Mouse (Mus musculus): Measurements from ENCODE around the gene Sdk1. TPM values are rescaled to one million over a fixed set of nuclear protein-coding genes. Genes with fewer than 3 reads are reported as not detected.

Sdk1 gene
- polyA plus RNA-seq, 1 experiment from 2014 or later, result 0.10 TPM

DNA sequence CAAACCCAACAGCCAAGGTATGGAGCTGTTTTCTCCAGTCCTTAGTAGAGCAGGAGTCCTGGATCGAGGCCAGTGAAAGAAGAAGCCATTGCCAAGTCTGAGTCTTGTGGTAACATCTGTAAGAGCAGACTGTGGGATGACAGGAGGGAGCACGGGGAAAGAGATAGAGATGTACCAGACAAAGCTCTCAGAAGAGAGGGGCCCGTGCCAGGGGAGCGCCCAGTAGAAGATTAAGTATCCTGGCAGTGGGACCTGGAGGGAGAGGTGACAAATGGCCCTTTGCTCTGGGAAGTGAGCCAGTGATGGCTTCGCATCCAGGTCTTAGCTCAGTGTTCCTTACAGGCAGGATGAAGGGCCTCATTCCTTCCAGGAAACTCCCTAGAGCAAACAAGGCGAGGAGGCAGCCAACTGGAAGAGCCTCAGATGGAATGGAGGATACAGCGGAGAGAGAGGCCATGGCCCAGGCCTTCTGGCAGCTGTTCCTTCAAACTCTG, 450.2 kb downstream of the Sdk1 start:
- WGBS (ENCODE audit: insufficient replicate concordance), result 53% methylated on average over 7 of the region's 7 CpGs
- no peaks in the 10 kb centered on the region for H3K27me3 ChIP-seq
- H3K27ac ChIP-seq, result no peak overlapping the region
- ATAC-seq (ENCODE audit: low read depth), result no peak
- no peaks in the 10 kb centered on the region for H3K36me3 ChIP-seq
- no peak overlapping the region for H3K4me3 ChIP-seq (replicated peaks)
- H3K9ac ChIP-seq, result no peak overlapping the region
- no peak for DNase-seq
- H3K4me2 ChIP-seq, result no peak overlapping the region
- 0 out of 2 replicates have a peak, but pooled peaks cover 4% of the 10 kb centered on the region for H3K9me3 ChIP-seq (replicated peaks)
- H3K4me1 ChIP-seq (replicated peaks), result no peaks in the 10 kb centered on the region

DNA sequence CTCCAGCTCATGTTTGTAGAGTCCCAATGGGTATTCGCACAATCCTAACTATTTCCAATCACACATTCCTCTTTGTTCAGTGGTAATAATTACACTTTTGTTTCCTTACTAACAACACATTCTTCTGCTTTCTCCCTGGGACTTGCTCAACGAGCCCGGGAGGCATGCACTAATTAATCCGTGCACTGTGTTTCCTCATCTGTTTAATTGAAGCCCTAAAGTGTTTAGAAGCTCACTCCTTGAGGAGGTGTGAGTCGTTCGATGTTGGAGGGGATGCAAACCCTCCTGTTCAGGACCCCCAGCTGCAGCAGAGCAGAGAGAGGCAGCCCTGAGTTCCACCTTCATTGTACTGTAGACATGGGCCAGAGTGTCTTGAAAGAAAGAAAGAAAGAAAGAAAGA, 452.4 kb downstream of the Sdk1 start:
- 0 out of 2 replicates have a peak, but pooled peaks cover 4% of the 10 kb centered on the region for H3K9me3 ChIP-seq (replicated peaks)
- no peak overlapping the region for H3K27ac ChIP-seq
- H3K27me3 ChIP-seq, result no peaks in the 10 kb centered on the region
- no peak overlapping the region for H3K4me2 ChIP-seq
- H3K36me3 ChIP-seq, result no peaks in the 10 kb centered on the region
- H3K4me3 ChIP-seq (replicated peaks), result no peak overlapping the region
- 59% methylated on average over 6 of the region's 6 CpGs for WGBS (ENCODE audit: insufficient replicate concordance)
- DNase-seq (no peak), ATAC-seq (ENCODE audit: low read depth) (no peak)
- no peaks in the 10 kb centered on the region for H3K4me1 ChIP-seq (replicated peaks)
- no peak overlapping the region for H3K9ac ChIP-seq

DNA sequence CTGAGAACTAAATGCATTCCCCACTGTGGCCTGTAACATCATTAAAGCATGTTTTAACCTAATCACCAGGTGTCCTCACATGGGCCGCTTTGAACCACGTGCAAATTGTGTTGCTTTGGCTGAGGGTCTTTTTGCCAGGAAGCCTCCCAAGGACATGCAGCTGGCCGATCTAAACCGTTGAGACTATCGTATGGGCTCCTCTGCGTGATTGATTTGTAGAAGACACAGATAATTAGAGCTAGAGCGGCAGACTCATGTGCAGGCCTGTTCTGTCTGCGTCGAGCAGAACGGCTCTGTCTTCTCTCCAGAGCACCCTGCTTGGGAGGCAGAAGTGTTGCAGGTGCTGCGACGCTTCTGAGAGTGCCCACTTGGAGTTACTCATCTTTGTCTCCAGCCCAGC, 453.6 kb downstream of the Sdk1 start:
- H3K27me3 ChIP-seq, result no peaks in the 10 kb centered on the region
- 0 out of 2 replicates have a peak, but pooled peaks cover 4% of the 10 kb centered on the region for H3K9me3 ChIP-seq (replicated peaks)
- ATAC-seq (ENCODE audit: low read depth), result no peak
- H3K4me1 ChIP-seq (replicated peaks), result no peaks in the 10 kb centered on the region
- no peak for DNase-seq
- no peaks in the 10 kb centered on the region for H3K36me3 ChIP-seq
- no peak overlapping the region for H3K4me2 ChIP-seq
- no peak overlapping the region for H3K27ac ChIP-seq
- H3K9ac ChIP-seq, result no peak overlapping the region
- WGBS (ENCODE audit: insufficient replicate concordance), result 69% methylated on average over 12 of the region's 12 CpGs
- no peak overlapping the region for H3K4me3 ChIP-seq (replicated peaks)

DNA sequence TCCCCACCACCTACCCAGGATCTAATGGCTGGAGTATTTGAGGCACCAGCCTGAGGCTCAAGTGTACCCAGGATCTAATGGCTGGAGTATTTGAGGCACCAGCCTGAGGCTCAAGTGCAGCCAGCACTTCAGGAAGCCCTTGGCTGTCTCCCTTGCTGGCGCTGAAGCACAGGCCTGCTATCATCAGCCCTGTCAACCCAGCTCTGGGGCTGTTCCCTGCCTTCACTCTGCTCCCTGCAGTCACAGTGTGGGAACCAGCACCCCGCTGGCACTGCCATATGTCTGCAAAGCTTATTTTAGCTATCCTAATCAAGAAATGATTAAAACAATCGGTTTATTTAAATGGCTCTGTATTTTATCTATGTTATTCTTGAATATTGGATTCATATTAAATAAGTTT, 457.1 kb downstream of the Sdk1 start:
- H3K4me2 ChIP-seq, result no peak overlapping the region
- H3K9ac ChIP-seq, result no peak overlapping the region
- H3K36me3 ChIP-seq, result no peaks in the 10 kb centered on the region
- no peaks in the 10 kb centered on the region for H3K4me1 ChIP-seq (replicated peaks)
- H3K27me3 ChIP-seq, result no peaks in the 10 kb centered on the region
- H3K4me3 ChIP-seq (replicated peaks), result no peak overlapping the region
- H3K27ac ChIP-seq, result no peak overlapping the region
- DNase-seq (no peak), ATAC-seq (ENCODE audit: low read depth) (no peak)
- H3K9me3 ChIP-seq (replicated peaks), result no peaks in the 10 kb centered on the region
- WGBS (ENCODE audit: insufficient replicate concordance), result 39% methylated on average over 3 of the region's 3 CpGs

DNA sequence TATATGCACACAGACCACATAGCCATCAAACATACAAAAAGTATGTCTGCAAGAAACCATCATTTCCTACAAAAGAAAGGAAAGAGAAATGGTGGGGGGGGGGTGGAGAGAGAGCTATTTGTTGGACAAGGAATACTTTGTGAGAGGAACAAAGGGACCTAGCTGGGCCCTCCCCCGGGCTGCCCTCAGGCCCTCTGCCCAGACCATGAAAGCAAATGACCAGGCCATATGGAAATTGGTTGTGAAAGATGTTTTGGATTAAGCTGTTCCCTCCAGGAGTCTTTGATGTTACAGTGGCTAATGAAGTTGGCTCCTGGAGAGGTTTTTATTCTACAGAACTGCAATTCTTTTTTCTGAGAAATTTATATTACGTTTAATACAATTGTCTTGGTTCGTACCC, 479.5 kb downstream of the Sdk1 start:
- no peak overlapping the region for H3K4me3 ChIP-seq (replicated peaks)
- H3K27ac ChIP-seq, result no peak overlapping the region
- H3K27me3 ChIP-seq, result no peaks in the 10 kb centered on the region
- no peak overlapping the region for H3K9ac ChIP-seq
- no peaks in the 10 kb centered on the region for H3K36me3 ChIP-seq
- 48% methylated on average over 3 of the region's 3 CpGs for WGBS (ENCODE audit: insufficient replicate concordance)
- H3K9me3 ChIP-seq (replicated peaks), result no peaks in the 10 kb centered on the region
- H3K4me1 ChIP-seq (replicated peaks), result no peaks in the 10 kb centered on the region
- DNase-seq (no peak), ATAC-seq (ENCODE audit: low read depth) (no peak)
- no peak overlapping the region for H3K4me2 ChIP-seq

DNA sequence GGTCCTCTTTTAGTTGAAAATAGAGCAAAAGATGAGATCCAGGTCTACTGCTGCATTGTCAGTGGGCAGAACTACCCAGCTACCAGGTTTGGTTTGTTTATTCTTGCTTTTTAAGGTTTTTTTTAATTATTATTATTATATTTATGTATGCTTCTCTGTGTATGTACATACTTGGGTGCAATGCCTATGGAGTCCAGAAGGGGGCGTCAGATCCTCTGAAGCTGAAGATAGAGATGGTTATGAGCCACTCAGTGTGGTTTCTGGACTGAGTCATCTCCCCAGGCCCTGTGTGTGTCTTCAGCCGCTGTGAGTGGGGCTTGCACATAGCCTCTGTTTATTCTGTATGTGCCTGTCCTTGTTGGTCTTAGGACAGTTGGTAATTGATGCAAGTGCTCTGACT, 486.7 kb downstream of the Sdk1 start:
- H3K4me2 ChIP-seq, result no peak overlapping the region
- H3K4me1 ChIP-seq (replicated peaks), result no peaks in the 10 kb centered on the region
- H3K27ac ChIP-seq, result no peak overlapping the region
- ATAC-seq (ENCODE audit: low read depth) (no peak), DNase-seq (no peak)
- H3K9ac ChIP-seq, result no peak overlapping the region
- H3K9me3 ChIP-seq (replicated peaks), result no peaks in the 10 kb centered on the region
- H3K4me3 ChIP-seq (replicated peaks), result no peak overlapping the region
- no peaks in the 10 kb centered on the region for H3K36me3 ChIP-seq
- WGBS (ENCODE audit: insufficient replicate concordance), result 46% methylated on average over 2 of the region's 2 CpGs
- H3K27me3 ChIP-seq, result no peaks in the 10 kb centered on the region

DNA sequence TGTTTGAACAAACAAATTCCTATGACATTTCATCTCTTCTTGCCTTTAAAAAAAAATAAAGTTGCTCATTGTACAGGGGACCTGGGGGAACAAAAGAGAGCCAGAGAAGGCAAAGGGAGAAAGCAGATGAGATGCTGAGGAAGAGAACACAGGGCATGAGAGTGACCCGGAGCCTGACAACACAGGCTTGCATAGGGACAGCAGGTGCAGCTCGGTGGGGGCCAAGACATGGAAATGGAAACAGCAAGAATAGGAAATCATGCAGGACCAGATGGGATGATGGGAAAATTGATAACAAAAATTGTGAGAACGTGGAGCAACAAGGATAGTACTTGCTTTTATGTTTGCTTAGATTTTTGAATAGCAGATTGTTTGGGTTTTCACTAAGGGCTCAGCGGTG, 488.7 kb downstream of the Sdk1 start:
- H3K9ac ChIP-seq, result no peak overlapping the region
- WGBS (ENCODE audit: insufficient replicate concordance), result 56% methylated on average over 4 of the region's 4 CpGs
- no peaks in the 10 kb centered on the region for H3K27me3 ChIP-seq
- no peak overlapping the region for H3K4me2 ChIP-seq
- no peak overlapping the region for H3K4me3 ChIP-seq (replicated peaks)
- ATAC-seq (ENCODE audit: low read depth) (no peak), DNase-seq (no peak)
- no peaks in the 10 kb centered on the region for H3K9me3 ChIP-seq (replicated peaks)
- no peaks in the 10 kb centered on the region for H3K4me1 ChIP-seq (replicated peaks)
- H3K27ac ChIP-seq, result no peak overlapping the region
- H3K36me3 ChIP-seq, result no peaks in the 10 kb centered on the region

DNA sequence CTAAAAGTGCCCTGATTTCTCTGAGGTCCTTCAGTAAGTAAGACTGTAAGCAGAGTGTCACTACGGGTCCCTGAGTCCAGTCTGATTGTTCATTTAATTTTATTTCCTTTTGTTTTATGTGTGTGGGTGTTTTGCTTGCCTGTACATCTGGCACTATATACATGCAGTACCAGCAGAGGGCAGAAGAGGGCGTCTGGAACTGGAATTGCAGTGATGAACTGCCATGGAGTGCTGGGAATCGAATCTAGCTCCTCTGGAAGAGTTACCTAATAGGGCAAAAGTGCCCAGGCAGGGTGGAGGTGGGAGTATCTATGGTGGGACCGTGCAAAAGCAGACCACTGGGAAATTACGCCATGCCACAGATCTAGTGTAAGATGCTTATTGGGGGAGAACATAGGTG, 497.4 kb downstream of the Sdk1 start:
- no peak overlapping the region for H3K9ac ChIP-seq

DNA sequence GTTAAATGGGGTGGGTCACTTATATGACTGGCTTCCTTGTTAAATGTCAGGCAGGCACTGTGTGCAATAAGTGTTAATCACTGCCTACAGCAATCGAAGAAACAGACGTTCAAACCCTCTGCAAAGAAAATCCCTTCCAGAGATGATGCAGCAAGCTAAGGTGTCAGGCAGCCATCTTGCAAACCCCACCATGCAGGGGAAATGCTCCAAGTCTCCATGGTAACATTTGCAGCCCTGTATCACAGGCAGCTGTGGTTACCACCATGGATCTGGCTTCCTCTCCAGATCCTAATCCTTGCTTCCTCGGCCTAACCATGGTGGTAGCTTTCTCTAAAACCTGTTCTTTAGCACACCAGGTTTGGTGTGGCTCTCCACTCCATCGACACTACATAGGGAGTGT, 507.5 kb downstream of the Sdk1 start:
- DNase-seq (no peak), ATAC-seq (ENCODE audit: low read depth) (no peak)
- Histone ChIP-seq H3K27me3 (no peaks in the 10 kb centered on the region), H3K4me1 (replicated peaks) (no peaks in the 10 kb centered on the region), H3K9me3 (replicated peaks) (no peaks in the 10 kb centered on the region), H3K9ac (no peak overlapping the region), H3K4me3 (replicated peaks) (no peak overlapping the region), H3K4me2 (no peak overlapping the region), H3K36me3 (no peaks in the 10 kb centered on the region), H3K27ac (no peak overlapping the region)
- 65% methylated on average over 4 of the region's 4 CpGs for WGBS (ENCODE audit: insufficient replicate concordance)

More for the DNA sequence above, 497.4 kb downstream of the Sdk1 start:
- H3K4me1 ChIP-seq (replicated peaks), result no peaks in the 10 kb centered on the region
- ATAC-seq (ENCODE audit: low read depth) (no peak), DNase-seq (no peak)
- WGBS (ENCODE audit: insufficient replicate concordance), result 49% methylated on average over 5 of the region's 5 CpGs
- no peaks in the 10 kb centered on the region for H3K27me3 ChIP-seq
- H3K36me3 ChIP-seq, result no peaks in the 10 kb centered on the region
- no peak overlapping the region for H3K27ac ChIP-seq
- H3K4me3 ChIP-seq (replicated peaks), result no peak overlapping the region
- 0 out of 2 replicates have a peak, but pooled peaks cover 3% of the 10 kb centered on the region for H3K9me3 ChIP-seq (replicated peaks)
- no peak overlapping the region for H3K4me2 ChIP-seq

DNA sequence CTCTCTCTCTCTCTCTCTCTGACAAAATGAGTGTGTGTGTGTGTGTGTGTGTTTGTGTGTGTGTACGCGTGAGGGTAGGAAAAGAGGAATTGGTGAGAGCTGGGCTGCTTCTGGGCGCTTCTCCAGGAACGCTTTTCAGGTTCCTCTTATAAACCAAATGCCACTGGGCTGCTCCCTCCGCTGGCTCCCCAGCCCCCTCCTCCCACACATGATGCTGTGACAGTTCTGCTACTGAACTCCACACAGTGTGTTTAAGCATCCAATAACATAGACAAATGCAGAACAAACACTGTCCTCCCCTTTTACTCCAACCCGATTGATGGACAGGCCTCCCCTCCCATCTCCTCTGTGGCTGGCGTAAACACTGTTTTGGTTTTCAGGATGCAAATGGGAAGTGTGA, 513.0 kb downstream of the Sdk1 start:
- no peak overlapping the region for H3K4me2 ChIP-seq
- DNase-seq, result no peak
- no peak overlapping the region for H3K9ac ChIP-seq
- H3K27me3 ChIP-seq, result no peaks in the 10 kb centered on the region
- no peaks in the 10 kb centered on the region for H3K36me3 ChIP-seq
- WGBS (ENCODE audit: insufficient replicate concordance), result 25% methylated on average over 7 of the region's 7 CpGs
- ATAC-seq (ENCODE audit: low read depth), result no peak
- H3K9me3 ChIP-seq (replicated peaks), result no peaks in the 10 kb centered on the region
- H3K4me3 ChIP-seq (replicated peaks), result no peak overlapping the region
- H3K4me1 ChIP-seq (replicated peaks), result no peaks in the 10 kb centered on the region
- no peak overlapping the region for H3K27ac ChIP-seq

DNA sequence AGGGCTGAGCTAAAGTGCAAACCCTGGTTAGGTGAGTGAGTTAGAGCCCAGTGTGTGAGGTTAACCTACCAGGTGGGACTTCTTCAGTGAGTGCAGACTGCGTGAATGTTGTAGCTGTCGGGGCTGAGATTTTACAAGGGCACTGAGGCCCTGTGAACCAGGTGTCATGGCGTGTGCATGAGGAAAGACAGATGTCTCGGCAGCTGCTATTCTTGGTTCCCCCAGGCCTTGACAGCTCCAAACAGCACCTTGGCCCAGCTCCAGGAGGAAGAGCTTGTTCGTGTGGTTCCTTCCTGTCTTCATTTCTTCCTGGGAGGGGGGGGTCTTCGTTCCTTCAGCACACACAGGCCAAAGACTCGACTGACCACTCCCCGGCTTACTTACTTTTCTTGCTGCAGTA, 517.6 kb downstream of the Sdk1 start:
- Histone ChIP-seq H3K9me3 (replicated peaks) (no peaks in the 10 kb centered on the region; the same call in 1 of the 2 replicates), H3K36me3 (no peaks in the 10 kb centered on the region), H3K9ac (no peak overlapping the region), H3K4me2 (no peak overlapping the region), H3K27ac (no peak overlapping the region), H3K4me3 (replicated peaks) (no peak overlapping the region), H3K4me1 (replicated peaks) (no peaks in the 10 kb centered on the region), H3K27me3 (no peaks in the 10 kb centered on the region)
- 47% methylated on average over 8 of the region's 8 CpGs for WGBS (ENCODE audit: insufficient replicate concordance)
- ATAC-seq (ENCODE audit: low read depth) (no peak), DNase-seq (no peak)

DNA sequence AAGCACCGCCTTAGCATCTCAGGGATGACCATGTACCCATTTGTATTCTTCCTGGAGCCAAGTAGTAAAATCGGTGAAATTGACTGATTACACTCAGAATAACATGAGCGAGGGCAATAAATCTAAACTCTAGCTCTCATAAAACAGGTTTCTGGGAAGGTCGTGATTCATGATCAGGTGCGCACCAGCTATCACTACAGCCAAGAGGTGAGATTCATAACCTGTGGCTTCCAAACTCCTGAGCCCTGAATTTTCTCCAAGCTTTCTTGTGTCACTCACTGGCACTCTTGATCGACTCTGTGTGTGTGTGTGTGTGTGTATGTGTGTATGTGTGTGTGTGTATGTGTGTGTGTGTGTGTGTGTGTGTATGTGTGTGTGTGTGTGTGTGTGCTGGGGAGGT, 522.8 kb downstream of the Sdk1 start:
- Histone ChIP-seq H3K27ac (no peak overlapping the region), H3K27me3 (no peaks in the 10 kb centered on the region), H3K36me3 (no peaks in the 10 kb centered on the region), H3K4me1 (replicated peaks) (no peaks in the 10 kb centered on the region), H3K9ac (no peak overlapping the region), H3K9me3 (replicated peaks) (no peaks in the 10 kb centered on the region; the same call in 1 of the 2 replicates), H3K4me2 (no peak overlapping the region), H3K4me3 (replicated peaks) (no peak overlapping the region)
- WGBS (ENCODE audit: insufficient replicate concordance), result 77% methylated on average over 6 of the region's 6 CpGs
- ATAC-seq (ENCODE audit: low read depth), result no peak
- DNase-seq, result no peak

Data from liver, embryonic 13.5 days (tissue).